Comparison of ENCODE assay signal across 18 mouse cellular contexts in genomic region chr10:122860076-122860475, GRCm38 (mm10).
A peak's percentile ranks its signal among the peaks of the same experiment; 100 is the strongest.
DNase-seq lines count a peak whose midpoint lies in the region; ATAC-seq and TF ChIP-seq lines count a peak whose summit lies in the region.
"Had no signal": no experiment of that assay in that cellular context is flagged by ENCODE, and none has a peak within 500 bp of the region (broad histone marks: within the 10 kb centered on the region; RNA-seq: fewer than 3 reads in every experiment).

No protein-coding gene starts in this region.

- no peaks in the 10 kb centered on the region for H3K36me3 ChIP-seq in embryonic facial prominence, embryonic 14.5 days (ENCODE audit: control insufficient read depth, insufficient read depth, low read length)
- no peaks in the 10 kb centered on the region for H3K36me3 ChIP-seq in embryonic facial prominence, embryonic 10.5 days (replicated peaks)
- H3K36me3 ChIP-seq in heart, embryonic 16.5 days (ENCODE audit: control insufficient read depth, insufficient read depth): no peaks in the 10 kb centered on the region
- no peaks in the 10 kb centered on the region for H3K36me3 ChIP-seq in liver, postnatal 0 days (replicated peaks; ENCODE audit: insufficient read depth, low read length)
- H3K36me3 ChIP-seq in liver, embryonic 12.5 days: no peaks in the 10 kb centered on the region
- H3K36me3 ChIP-seq: embryonic facial prominence, embryonic 15.5 days; kidney, embryonic 15.5 days; neural tube, embryonic 13.5 days had no signal

- no peak for TF ChIP-seq CTCF in liver, postnatal 0 days (IDR thresholded peaks at IDR 0.05; ENCODE audit: low read depth)

- H3K27me3 ChIP-seq in embryonic facial prominence, embryonic 14.5 days (replicated peaks; ENCODE audit: control insufficient read depth, insufficient read depth, low read length): no peaks in the 10 kb centered on the region
- H3K27me3 ChIP-seq in embryonic facial prominence, embryonic 10.5 days (replicated peaks; ENCODE audit: low read depth, poor library complexity, severe bottlenecking): no peaks in the 10 kb centered on the region
- H3K27me3 ChIP-seq in heart, embryonic 16.5 days (ENCODE audit: control insufficient read depth, insufficient read depth, low read length): no peaks in the 10 kb centered on the region
- no peaks in the 10 kb centered on the region for H3K27me3 ChIP-seq in liver, postnatal 0 days (ENCODE audit: insufficient read depth, low read length)
- no peaks in the 10 kb centered on the region for H3K27me3 ChIP-seq in liver, embryonic 12.5 days (replicated peaks)
- H3K27me3 ChIP-seq: embryonic facial prominence, embryonic 15.5 days; forebrain, embryonic 13.5 days; kidney, embryonic 15.5 days; neural tube, embryonic 13.5 days had no signal

- no peak for ATAC-seq in embryonic facial prominence, embryonic 14.5 days (ENCODE audit: low read depth)
- ATAC-seq in heart, embryonic 16.5 days (replicated peaks; ENCODE audit: extremely low read depth, insufficient read depth, low FRiP score): no peak
- ATAC-seq in liver, postnatal 0 days: no peak
- no peak for ATAC-seq in liver, embryonic 12.5 days
- ATAC-seq: forebrain, embryonic 13.5 days; inflammation-experienced regulatory T-cells, adult 6 months had no signal

- DNase-seq in embryonic facial prominence, embryonic 14.5 days (ENCODE audit: low spot score): no peak
- DNase-seq in embryonic facial prominence, embryonic 10.5 days (ENCODE audit: low spot score): no peak
- no peak for DNase-seq in heart, postnatal 14 days
- DNase-seq in liver, postnatal 0 days: no peak
- peak; percentile 52 for DNase-seq in brain, adult 2 months (ENCODE audit: low read depth, low spot score)
- no peak for DNase-seq in left cerebral cortex, adult 8-10 months (ENCODE audit: low spot score in 2 of 2)
- DNase-seq: adrenal gland, adult 8-10 months; cerebellum, adult 2 months; liver; right cerebral cortex, postnatal 4 days; thymus, postnatal 14 days had no signal

- intact Hi-C loops in heart, postnatal 14 days (cut with DNase I): no loop called here

- no peaks in the 10 kb centered on the region for H3K9me3 ChIP-seq in embryonic facial prominence, embryonic 14.5 days (ENCODE audit: control insufficient read depth, low read length)
- H3K9me3 ChIP-seq in embryonic facial prominence, embryonic 10.5 days: no peaks in the 10 kb centered on the region
- H3K9me3 ChIP-seq in heart, embryonic 16.5 days (replicated peaks; ENCODE audit: control insufficient read depth, low read length): no peaks in the 10 kb centered on the region
- H3K9me3 ChIP-seq in liver, postnatal 0 days (ENCODE audit: low read length): no peaks in the 10 kb centered on the region
- no peaks in the 10 kb centered on the region for H3K9me3 ChIP-seq in liver, embryonic 12.5 days (replicated peaks)
- H3K9me3 ChIP-seq: embryonic facial prominence, embryonic 15.5 days; forebrain, embryonic 13.5 days; kidney, embryonic 15.5 days; neural tube, embryonic 13.5 days had no signal

- H3K27ac ChIP-seq in embryonic facial prominence, embryonic 14.5 days (replicated peaks; ENCODE audit: low read depth, low read length): peak overlapping the region; percentile 33; the same call in 1 of the 2 replicates
- H3K27ac ChIP-seq in embryonic facial prominence, embryonic 10.5 days (replicated peaks): no peak overlapping the region
- peak overlapping the region; percentile 24; the same call in 1 of the 2 replicates for H3K27ac ChIP-seq in heart, embryonic 16.5 days (ENCODE audit: low read length)
- H3K27ac ChIP-seq in liver, postnatal 0 days (ENCODE audit: low read depth): peak overlapping the region; percentile 52; the same call in 1 of the 2 replicates
- no peak overlapping the region for H3K27ac ChIP-seq in liver, embryonic 12.5 days
- H3K27ac ChIP-seq: embryonic facial prominence, embryonic 15.5 days; forebrain, embryonic 13.5 days had no signal

- H3K4me3 ChIP-seq in embryonic facial prominence, embryonic 14.5 days (ENCODE audit: low read depth, low read length): no peak overlapping the region
- H3K4me3 ChIP-seq in embryonic facial prominence, embryonic 10.5 days: no peak overlapping the region
- no peak overlapping the region for H3K4me3 ChIP-seq in heart, embryonic 16.5 days (ENCODE audit: low read length)
- no peak overlapping the region for H3K4me3 ChIP-seq in liver, postnatal 0 days (ENCODE audit: low read depth, low read length)
- no peak overlapping the region for H3K4me3 ChIP-seq in liver, embryonic 12.5 days
- H3K4me3 ChIP-seq: embryonic facial prominence, embryonic 15.5 days; forebrain, embryonic 13.5 days; kidney, embryonic 15.5 days; neural tube, embryonic 13.5 days had no signal

- no peak overlapping the region for H3K9ac ChIP-seq in embryonic facial prominence, embryonic 14.5 days (ENCODE audit: low read depth, low read length)
- no peak overlapping the region for H3K9ac ChIP-seq in heart, embryonic 16.5 days (ENCODE audit: low read length)
- no peak overlapping the region for H3K9ac ChIP-seq in liver, postnatal 0 days (replicated peaks)
- H3K9ac ChIP-seq in liver, embryonic 12.5 days: no peak overlapping the region
- H3K9ac ChIP-seq: embryonic facial prominence, embryonic 15.5 days; forebrain, embryonic 13.5 days; kidney, embryonic 15.5 days; neural tube, embryonic 13.5 days had no signal

- no peak overlapping the region for H3K4me2 ChIP-seq in embryonic facial prominence, embryonic 14.5 days (ENCODE audit: low read depth, low read length)
- no peak overlapping the region for H3K4me2 ChIP-seq in heart, embryonic 16.5 days (ENCODE audit: low read depth, low read length)
- H3K4me2 ChIP-seq in liver, postnatal 0 days (ENCODE audit: low read depth, low read length): no peak overlapping the region
- no peak overlapping the region for H3K4me2 ChIP-seq in liver, embryonic 12.5 days
- H3K4me2 ChIP-seq: embryonic facial prominence, embryonic 15.5 days; forebrain, embryonic 13.5 days; kidney, embryonic 15.5 days; neural tube, embryonic 13.5 days had no signal

- TF ChIP-seq EP300 in liver, postnatal 0 days (IDR thresholded peaks at IDR 0.05; ENCODE audit: low read depth): no peak

- peaks cover 8% of the 10 kb centered on the region for H3K4me1 ChIP-seq in embryonic facial prominence, embryonic 14.5 days (ENCODE audit: control insufficient read depth, insufficient read depth, low read length)
- peaks cover 30% of the 10 kb centered on the region for H3K4me1 ChIP-seq in embryonic facial prominence, embryonic 10.5 days
- peaks cover 28% of the 10 kb centered on the region for H3K4me1 ChIP-seq in heart, embryonic 16.5 days (ENCODE audit: control insufficient read depth, insufficient read depth, low read length)
- H3K4me1 ChIP-seq in liver, postnatal 0 days (ENCODE audit: insufficient read depth): peaks cover 6% of the 10 kb centered on the region; the same call in 1 of the 2 replicates
- 0 out of 2 replicates have a peak, but pooled peaks cover 9% of the 10 kb centered on the region for H3K4me1 ChIP-seq in liver, embryonic 12.5 days

- 55% methylated on average over 7 of the region's 7 CpGs for WGBS in embryonic facial prominence, embryonic 14.5 days
- 66% methylated on average over 7 of the region's 7 CpGs for WGBS in embryonic facial prominence, embryonic 10.5 days
- WGBS in heart, embryonic 16.5 days: 53% methylated on average over 6 of the region's 7 CpGs
- WGBS in liver, postnatal 0 days (ENCODE audit: insufficient replicate concordance): 64% methylated on average over 7 of the region's 7 CpGs
- 52% methylated on average over 7 of the region's 7 CpGs for WGBS in liver, embryonic 12.5 days (ENCODE audit: insufficient replicate concordance)

Comparison
In these comparisons a context has a peak if more than half of its experiments do, and no peak if none do; other contexts are left out.
1. H3K27ac ChIP-seq: peak in embryonic facial prominence, embryonic 14.5 days (single experiment), heart, embryonic 16.5 days (single experiment) and liver, postnatal 0 days (single experiment); none in embryonic facial prominence, embryonic 10.5 days (single experiment) and liver, embryonic 12.5 days (single experiment).